Mouse (Mus musculus) midbrain, embryonic 13.5 days (tissue): Measurements from ENCODE around the gene Spint1. TPM values are rescaled to one million over a fixed set of nuclear protein-coding genes. Genes with fewer than 3 reads are reported as not detected.

Experiments
- ATAC-seq: fragments of 200-750 bp; cut with Nextera tagmentation; 2 replicates; pipeline ENCODE4 v1.8.0; 2017; ENCODE audit warnings: mild to moderate bottlenecking, moderate TSS enrichment, moderate library complexity
- H3K27ac ChIP-seq: fragments of 300-500 bp; sonication (generic); 2 replicates; pipeline ENCODE4 v1.5.1; 2015; ENCODE audit warnings: inconsistent platforms, mild to moderate bottlenecking, moderate library complexity
- H3K27me3 ChIP-seq: fragments of 300-500 bp; sonication (generic); 2 replicates; pipeline ENCODE4 v1.6.1; 2015; ENCODE audit warnings: mild to moderate bottlenecking, inconsistent platforms
- H3K36me3 ChIP-seq: fragments of 300-500 bp; sonication (generic); 2 replicates; pipeline ENCODE4 v1.6.1; 2015; ENCODE audit warnings: mild to moderate bottlenecking, inconsistent platforms
- H3K4me1 ChIP-seq: fragments of 300-500 bp; sonication (generic); replicated peaks from 2 replicates; pipeline ENCODE4 v1.6.1; 2015; ENCODE audit warnings: inconsistent platforms
- H3K4me2 ChIP-seq: fragments of 300-500 bp; sonication (generic); replicated peaks from 2 replicates; pipeline ENCODE4 v1.6.1; 2015; ENCODE audit warnings: moderate library complexity, mild to moderate bottlenecking, inconsistent platforms
- H3K4me3 ChIP-seq: fragments of 300-500 bp; sonication (generic); replicated peaks from 2 replicates; pipeline ENCODE4 v1.5.1; 2015; ENCODE audit warnings: mild to moderate bottlenecking, inconsistent platforms
- H3K9ac ChIP-seq: fragments of 300-500 bp; sonication (generic); replicated peaks from 2 replicates; pipeline ENCODE4 v1.6.1; 2015; ENCODE audit warnings: mild to moderate bottlenecking, inconsistent platforms
- H3K9me3 ChIP-seq: fragments of 300-500 bp; sonication (generic); 2 replicates; pipeline ENCODE4 v1.6.1; 2016; ENCODE audit warnings: mild to moderate bottlenecking, inconsistent platforms
- WGBS: fragments of 180-500 bp; shearing (Covaris S2); methylation state at CpG from one replicate; pipeline ENCODE4 v1.1.7; 2015; 5-methylcytosine and 5-hydroxymethylcytosine counted together
- polyA plus RNA-seq: library from polyadenylated mRNA; unstranded; fragments of >200 nt; fragmentation: Nextera tagmentation; extraction: Ambion mirVana; gene quantifications from 2 replicates; pipeline ENCODE4 v1.2.1, GENCODE M21; 2015

Gene Spint1
- polyA plus RNA-seq, 1 experiment from 2014 or later = 0.34 TPM

- WGBS = 93% methylated on average over 23 of the region's 23 CpGs
- no peak overlapping the region for H3K4me3 ChIP-seq
- no peak overlapping the region for H3K9ac ChIP-seq
- H3K9me3 ChIP-seq = no peaks in the 10 kb centered on the region
- ATAC-seq = no peak
- H3K4me1 ChIP-seq = no peaks in the 10 kb centered on the region
- H3K27ac ChIP-seq = no peak overlapping the region
- 0 out of 2 replicates have a peak, but pooled peaks cover 5% of the 10 kb centered on the region for H3K27me3 ChIP-seq
- no peak overlapping the region for H3K4me2 ChIP-seq
- no peaks in the 10 kb centered on the region for H3K36me3 ChIP-seq
Observed at GRCm38 (mm10) chr2:119277810-119278209, 40.6 kb downstream of the Spint1 start.

DNA sequence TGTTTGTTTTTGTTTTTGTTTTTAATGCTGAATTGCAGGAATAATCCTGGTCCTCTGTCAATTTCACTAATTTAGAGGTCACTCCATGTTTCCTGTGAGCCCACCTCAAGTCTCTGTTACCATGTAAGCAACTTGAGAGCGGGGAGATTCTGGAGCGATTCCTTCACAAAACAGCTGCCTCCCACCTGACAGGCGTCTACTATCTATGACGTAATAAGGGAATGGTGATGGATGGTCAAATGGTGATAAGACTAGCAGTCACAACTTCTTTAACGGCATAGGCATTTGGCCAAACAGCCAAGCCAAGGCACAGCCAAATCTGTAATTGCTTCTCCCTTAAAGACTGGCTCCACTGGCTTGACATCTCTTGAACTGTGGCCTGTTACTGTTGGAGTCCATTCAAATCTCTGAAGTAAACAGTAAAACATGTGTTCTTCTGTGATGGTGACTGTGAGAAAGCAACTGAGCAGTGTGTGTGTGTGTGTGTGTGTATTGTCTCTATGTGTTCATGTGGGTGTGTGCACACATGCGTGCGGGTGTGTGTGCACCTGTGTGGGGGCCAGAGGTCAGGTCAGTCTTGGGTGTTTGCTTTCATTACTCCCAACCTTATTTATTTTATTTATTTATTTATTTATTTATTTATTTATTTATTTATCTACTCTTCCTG lies 44.9 kb downstream of the Spint1 start:
- H3K36me3 ChIP-seq = no peaks in the 10 kb centered on the region
- no peak overlapping the region for H3K9ac ChIP-seq
- WGBS = 88% methylated on average over 7 of the region's 7 CpGs
- H3K4me1 ChIP-seq = no peaks in the 10 kb centered on the region
- ATAC-seq = no peak
- H3K27me3 ChIP-seq = no peaks in the 10 kb centered on the region
- no peak overlapping the region for H3K4me3 ChIP-seq
- H3K4me2 ChIP-seq = no peak overlapping the region
- H3K9me3 ChIP-seq = no peaks in the 10 kb centered on the region
- no peak overlapping the region for H3K27ac ChIP-seq

GRCm38 (mm10) chr2:119287372-119287771 lies 50.2 kb downstream of the Spint1 start:
- no peak for ATAC-seq
- H3K4me1 ChIP-seq = peaks cover 15% of the 10 kb centered on the region
- no peak overlapping the region for H3K4me3 ChIP-seq
- H3K27ac ChIP-seq = no peak overlapping the region
- H3K27me3 ChIP-seq = no peaks in the 10 kb centered on the region
- 0 out of 2 replicates have a peak overlapping the region, but pooled peaks have one; percentile 94 for H3K4me2 ChIP-seq
- H3K9me3 ChIP-seq = no peaks in the 10 kb centered on the region
- WGBS = 90% methylated on average over 5 of the region's 5 CpGs
- no peak overlapping the region for H3K9ac ChIP-seq
- H3K36me3 ChIP-seq = peaks cover 15% of the 10 kb centered on the region

GRCm38 (mm10) chr2:119288270-119288882 lies 51.2 kb downstream of the Spint1 start, which contains the start of gene Vps18:
Vps18 (plus strand) TSS chr2:119288740.
- Histone ChIP-seq H3K27ac (peak within 1 kb of the TSS; percentile 52; the same call in 1 of the 2 replicates), H3K4me3 (peak within 1 kb of the TSS; percentile 80), H3K36me3 (peaks cover 25% of the 10 kb centered on the region), H3K4me2 (peak within 1 kb of the TSS; percentile 94), H3K9me3 (no peaks in the 10 kb centered on the region), H3K4me1 (peaks cover 15% of the 10 kb centered on the region), H3K9ac (peak within 1 kb of the TSS; percentile 89), H3K27me3 (no peaks in the 10 kb centered on the region)
- ATAC-seq = peak; percentile 96
- WGBS = 1% methylated on average over 31 of the region's 31 CpGs

DNA sequence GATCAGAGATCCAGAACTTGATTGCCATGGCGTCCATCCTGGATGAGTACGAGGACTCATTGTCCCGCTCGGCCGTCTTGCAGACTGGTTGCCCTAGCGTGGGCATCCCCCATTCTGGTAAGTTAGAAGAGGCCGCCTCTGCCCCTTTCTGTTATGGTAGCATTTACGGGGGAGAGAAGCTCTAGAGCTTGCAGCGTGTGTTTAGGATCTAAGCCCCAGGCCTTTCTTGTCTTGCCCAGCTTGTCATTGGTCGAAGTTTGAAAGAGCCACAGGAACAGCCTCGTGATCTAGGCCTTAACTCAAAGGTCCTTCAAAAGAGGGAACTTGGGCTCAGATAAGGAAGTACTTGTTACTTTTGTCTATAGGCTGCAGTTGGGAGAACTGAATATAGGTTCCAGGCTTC lies 51.9 kb downstream of the Spint1 start:
- WGBS = 4% methylated on average over 11 of the region's 11 CpGs
- peak overlapping the region; percentile 89 for H3K9ac ChIP-seq
- peaks cover 32% of the 10 kb centered on the region for H3K36me3 ChIP-seq
- no peaks in the 10 kb centered on the region for H3K27me3 ChIP-seq
- peak overlapping the region; percentile 94 for H3K4me2 ChIP-seq
- peak; percentile 32 for ATAC-seq
- H3K4me3 ChIP-seq = peak overlapping the region; percentile 80
- H3K4me1 ChIP-seq = peaks cover 15% of the 10 kb centered on the region
- H3K27ac ChIP-seq = peak overlapping the region; percentile 44; the same call in 1 of the 2 replicates
- no peaks in the 10 kb centered on the region for H3K9me3 ChIP-seq

- peaks cover 19% of the 10 kb centered on the region for H3K4me1 ChIP-seq
- 94% methylated on average over 5 of the region's 5 CpGs for WGBS
- no peaks in the 10 kb centered on the region for H3K27me3 ChIP-seq
- H3K36me3 ChIP-seq = peaks cover 59% of the 10 kb centered on the region
- ATAC-seq = no peak
- no peak overlapping the region for H3K9ac ChIP-seq
- no peak overlapping the region for H3K4me3 ChIP-seq
- no peak overlapping the region for H3K27ac ChIP-seq
- H3K4me2 ChIP-seq = no peak overlapping the region
- no peaks in the 10 kb centered on the region for H3K9me3 ChIP-seq
Observed at GRCm38 (mm10) chr2:119292281-119292680, 55.1 kb downstream of the Spint1 start.

DNA sequence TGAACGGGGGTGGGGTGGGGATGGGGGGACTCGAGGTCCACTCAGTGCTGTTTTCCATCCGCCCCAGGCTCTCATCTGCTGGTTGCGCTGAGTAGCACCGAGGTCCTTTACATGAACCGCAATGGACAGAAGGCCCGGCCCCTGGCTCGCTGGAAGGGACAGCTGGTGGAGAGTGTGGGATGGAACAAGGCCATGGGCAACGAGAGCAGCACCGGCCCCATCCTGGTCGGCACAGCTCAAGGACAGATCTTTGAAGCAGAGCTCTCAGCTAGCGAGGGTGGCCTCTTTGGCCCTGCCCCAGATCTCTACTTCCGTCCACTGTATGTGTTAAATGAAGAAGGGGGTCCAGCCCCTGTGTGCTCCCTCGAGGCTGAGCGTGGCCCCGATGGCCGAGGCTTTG lies 55.7 kb downstream of the Spint1 start:
- no peak for ATAC-seq
- Histone ChIP-seq H3K36me3 (peaks cover 65% of the 10 kb centered on the region), H3K4me2 (no peak overlapping the region), H3K4me1 (peaks cover 19% of the 10 kb centered on the region), H3K4me3 (no peak overlapping the region), H3K27ac (no peak overlapping the region), H3K27me3 (no peaks in the 10 kb centered on the region), H3K9ac (no peak overlapping the region), H3K9me3 (no peaks in the 10 kb centered on the region)
- WGBS = 92% methylated on average over 17 of the region's 17 CpGs

GRCm38 (mm10) chr2:119293311-119293710 lies 56.1 kb downstream of the Spint1 start:
- Histone ChIP-seq H3K4me2 (no peak overlapping the region), H3K4me1 (peaks cover 19% of the 10 kb centered on the region), H3K36me3 (peaks cover 69% of the 10 kb centered on the region), H3K4me3 (no peak overlapping the region), H3K27me3 (no peaks in the 10 kb centered on the region), H3K27ac (no peak overlapping the region), H3K9me3 (no peaks in the 10 kb centered on the region), H3K9ac (no peak overlapping the region)
- 97% methylated on average over 17 of the region's 17 CpGs for WGBS
- no peak for ATAC-seq

DNA sequence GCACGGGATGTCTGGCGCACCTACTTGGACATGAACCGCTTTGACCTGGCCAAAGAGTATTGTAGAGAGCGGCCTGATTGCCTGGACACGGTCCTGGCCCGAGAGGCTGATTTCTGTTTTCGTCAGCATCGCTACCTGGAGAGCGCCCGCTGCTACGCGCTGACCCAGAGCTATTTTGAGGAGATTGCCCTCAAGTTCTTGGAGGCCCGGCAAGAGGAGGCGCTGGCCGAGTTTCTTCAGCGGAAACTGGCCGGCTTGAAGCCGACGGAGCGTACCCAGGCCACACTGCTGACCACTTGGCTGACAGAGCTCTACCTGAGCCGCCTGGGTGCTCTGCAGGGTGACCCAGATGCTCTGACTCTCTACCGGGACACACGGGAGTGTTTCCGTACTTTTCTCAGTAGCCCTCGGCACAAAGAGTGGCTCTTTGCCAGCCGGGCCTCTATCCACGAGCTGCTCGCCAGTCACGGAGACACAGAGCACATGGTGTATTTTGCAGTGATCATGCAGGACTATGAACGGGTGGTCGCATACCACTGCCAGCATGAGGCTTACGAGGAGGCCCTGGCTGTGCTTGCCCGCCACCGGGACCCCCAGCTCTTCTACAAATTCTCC lies 56.7 kb downstream of the Spint1 start:
- Histone ChIP-seq H3K36me3 (peaks cover 75% of the 10 kb centered on the region), H3K27me3 (no peaks in the 10 kb centered on the region), H3K9me3 (no peaks in the 10 kb centered on the region), H3K4me3 (no peak overlapping the region), H3K4me2 (no peak overlapping the region), H3K9ac (no peak overlapping the region), H3K4me1 (peaks cover 19% of the 10 kb centered on the region), H3K27ac (no peak overlapping the region)
- WGBS = 94% methylated on average over 34 of the region's 34 CpGs
- ATAC-seq = no peak

DNA sequence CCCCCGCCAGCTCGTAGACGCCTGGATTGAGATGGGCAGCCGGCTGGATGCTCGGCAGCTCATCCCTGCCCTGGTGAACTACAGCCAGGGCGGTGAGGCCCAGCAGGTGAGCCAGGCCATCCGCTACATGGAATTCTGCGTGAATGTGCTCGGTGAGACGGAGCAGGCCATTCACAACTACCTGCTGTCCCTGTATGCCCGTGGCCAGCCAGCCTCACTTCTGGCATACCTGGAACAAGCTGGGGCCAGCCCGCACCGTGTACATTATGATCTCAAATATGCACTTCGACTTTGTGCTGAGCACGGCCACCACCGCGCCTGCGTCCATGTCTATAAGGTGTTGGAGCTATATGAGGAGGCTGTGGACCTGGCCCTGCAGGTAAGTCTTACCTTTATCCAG lies 57.2 kb downstream of the Spint1 start:
- WGBS = 93% methylated on average over 18 of the region's 18 CpGs
- Histone ChIP-seq H3K27me3 (no peaks in the 10 kb centered on the region), H3K4me1 (peaks cover 14% of the 10 kb centered on the region), H3K4me2 (no peak overlapping the region), H3K27ac (no peak overlapping the region), H3K9me3 (no peaks in the 10 kb centered on the region), H3K36me3 (peaks cover 80% of the 10 kb centered on the region), H3K4me3 (no peak overlapping the region), H3K9ac (no peak overlapping the region)
- ATAC-seq = no peak

DNA sequence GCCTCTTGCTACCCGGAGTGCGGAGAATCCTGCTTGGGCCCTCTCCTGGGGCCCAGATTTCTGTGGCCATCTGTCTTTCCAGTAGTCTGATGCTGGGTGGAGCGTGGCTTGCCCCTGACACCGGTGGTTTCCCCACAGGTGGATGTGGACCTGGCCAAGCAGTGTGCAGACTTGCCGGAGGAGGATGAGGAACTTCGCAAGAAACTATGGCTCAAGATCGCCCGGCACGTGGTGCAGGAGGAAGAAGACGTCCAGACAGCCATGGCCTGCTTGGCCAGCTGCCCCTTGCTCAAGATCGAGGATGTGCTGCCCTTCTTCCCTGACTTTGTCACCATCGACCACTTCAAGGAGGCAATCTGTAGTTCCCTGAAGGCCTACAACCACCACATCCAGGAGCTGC lies 59.6 kb downstream of the Spint1 start:
- Histone ChIP-seq H3K27ac (no peak overlapping the region), H3K4me3 (no peak overlapping the region), H3K36me3 (peaks cover 74% of the 10 kb centered on the region), H3K9me3 (no peaks in the 10 kb centered on the region), H3K4me1 (peaks cover 27% of the 10 kb centered on the region), H3K27me3 (no peaks in the 10 kb centered on the region), H3K9ac (no peak overlapping the region), H3K4me2 (no peak overlapping the region)
- ATAC-seq = no peak
- 94% methylated on average over 12 of the region's 12 CpGs for WGBS

DNA sequence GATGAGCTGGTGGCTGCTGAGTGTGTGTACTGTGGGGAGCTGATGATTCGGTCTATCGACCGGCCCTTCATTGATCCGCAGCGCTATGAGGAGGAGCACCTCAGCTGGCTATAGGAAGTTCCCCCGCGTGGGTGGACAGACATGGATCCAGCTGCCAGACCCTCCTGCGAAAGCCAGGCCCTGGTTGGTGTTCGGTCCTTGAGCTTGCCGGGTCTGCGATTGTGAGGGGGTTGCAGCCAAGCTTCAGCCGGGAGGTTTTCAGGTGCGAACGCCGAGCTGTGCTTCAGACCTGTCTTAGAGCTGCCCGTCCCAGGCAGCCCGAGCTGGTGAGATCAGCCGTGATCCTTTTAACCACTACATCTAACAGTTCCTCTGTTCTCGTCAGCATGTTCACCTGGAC lies 60.3 kb downstream of the Spint1 start:
- H3K36me3 ChIP-seq = peaks cover 70% of the 10 kb centered on the region
- H3K27ac ChIP-seq = no peak overlapping the region
- no peaks in the 10 kb centered on the region for H3K27me3 ChIP-seq
- no peak overlapping the region for H3K4me2 ChIP-seq
- H3K9me3 ChIP-seq = no peaks in the 10 kb centered on the region
- peaks cover 27% of the 10 kb centered on the region for H3K4me1 ChIP-seq
- H3K4me3 ChIP-seq = no peak overlapping the region
- WGBS = 95% methylated on average over 19 of the region's 19 CpGs
- no peak overlapping the region for H3K9ac ChIP-seq
- ATAC-seq = no peak
